Mouse (Mus musculus): ENCODE results near the gene Tspan9. TPM values are rescaled to one million over a fixed set of nuclear protein-coding genes. Genes with fewer than 3 reads are reported as not detected.

Tspan9 gene
- polyA plus RNA-seq, 1 experiment from 2014 or later = 62.6 TPM

- Histone ChIP-seq H3K9ac (ENCODE audit: low read depth, low read length) (no peak overlapping the region), H3K4me3 (ENCODE audit: low read length) (no peak overlapping the region), H3K4me2 (ENCODE audit: low read length) (no peak overlapping the region), H3K9me3 (ENCODE audit: control insufficient read depth, low read length) (no peaks in the 10 kb centered on the region), H3K4me1 (ENCODE audit: control insufficient read depth, insufficient read depth, low read depth, low read length) (peaks cover 3% of the 10 kb centered on the region), H3K36me3 (ENCODE audit: control insufficient read depth, insufficient read depth, low read length) (no peaks in the 10 kb centered on the region), H3K27me3 (replicated peaks; ENCODE audit: control insufficient read depth, insufficient read depth, low read length) (no peaks in the 10 kb centered on the region), H3K27ac (ENCODE audit: low read depth, low read length) (no peak overlapping the region)
- WGBS = 79% methylated on average over 21 of the region's 21 CpGs
- ATAC-seq = no peak
These were observed 67.0 kb downstream of the Tspan9 start for GRCm38 (mm10) chr6:128076104-128077020.

GRCm38 (mm10) chr6:128075453-128076003 is 67.9 kb downstream of the Tspan9 start:
- no peak overlapping the region for H3K9ac ChIP-seq (ENCODE audit: low read depth, low read length)
- no peaks in the 10 kb centered on the region for H3K27me3 ChIP-seq (replicated peaks; ENCODE audit: control insufficient read depth, insufficient read depth, low read length)
- H3K27ac ChIP-seq (ENCODE audit: low read depth, low read length) = no peak overlapping the region
- H3K4me2 ChIP-seq (ENCODE audit: low read length) = no peak overlapping the region
- H3K4me1 ChIP-seq (ENCODE audit: control insufficient read depth, insufficient read depth, low read depth, low read length) = peaks cover 10% of the 10 kb centered on the region
- no peaks in the 10 kb centered on the region for H3K36me3 ChIP-seq (ENCODE audit: control insufficient read depth, insufficient read depth, low read length)
- WGBS = 58% methylated on average over 5 of the region's 5 CpGs
- no peak for ATAC-seq
- no peaks in the 10 kb centered on the region for H3K9me3 ChIP-seq (ENCODE audit: control insufficient read depth, low read length)
- H3K4me3 ChIP-seq (ENCODE audit: low read length) = no peak overlapping the region

DNA sequence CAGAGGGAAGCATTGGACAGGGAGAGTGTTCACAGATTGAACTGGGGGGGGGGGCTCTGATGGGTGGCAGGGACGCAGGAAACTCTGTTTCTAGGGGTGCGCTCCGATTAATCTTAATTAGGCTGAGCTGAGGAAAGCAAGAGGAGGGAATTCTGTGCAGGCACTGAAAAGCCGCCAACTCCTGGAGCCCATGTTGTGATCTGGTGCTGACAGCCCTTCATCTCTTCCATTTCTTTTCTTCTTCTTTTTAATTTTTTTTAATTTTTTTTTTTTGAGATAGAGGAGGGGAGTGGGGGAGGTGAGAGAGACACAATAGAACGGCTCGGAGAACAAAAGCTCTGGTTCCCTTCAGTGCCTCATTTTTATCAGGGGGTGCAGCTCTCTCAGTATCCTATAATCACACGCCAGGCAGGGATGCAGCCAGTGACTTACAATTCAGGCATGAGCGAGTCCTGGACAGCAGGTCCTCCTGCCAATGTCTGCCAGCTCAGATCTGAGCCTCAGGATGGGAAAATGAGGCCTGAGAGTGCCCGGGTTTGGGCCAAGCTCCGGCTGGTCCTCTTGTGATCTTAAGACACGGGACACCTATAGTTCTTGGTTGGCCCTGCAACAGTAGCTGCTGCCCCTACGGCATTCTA is 72.4 kb downstream of the Tspan9 start:
- Histone ChIP-seq H3K9ac (ENCODE audit: low read depth, low read length) (no peak overlapping the region; the same call in 1 of the 2 replicates), H3K9me3 (ENCODE audit: control insufficient read depth, low read length) (no peaks in the 10 kb centered on the region), H3K4me3 (ENCODE audit: low read length) (no peak overlapping the region), H3K27me3 (replicated peaks; ENCODE audit: control insufficient read depth, insufficient read depth, low read length) (no peaks in the 10 kb centered on the region), H3K27ac (ENCODE audit: low read depth, low read length) (peak overlapping the region; percentile 61; the same call in 1 of the 2 replicates), H3K36me3 (ENCODE audit: control insufficient read depth, insufficient read depth, low read length) (no peaks in the 10 kb centered on the region), H3K4me2 (ENCODE audit: low read length) (no peak overlapping the region), H3K4me1 (ENCODE audit: control insufficient read depth, insufficient read depth, low read depth, low read length) (peaks cover 22% of the 10 kb centered on the region)
- 54% methylated on average over 12 of the region's 12 CpGs for WGBS
- no peak for ATAC-seq

- Histone ChIP-seq H3K27ac (ENCODE audit: low read depth, low read length) (peak overlapping the region; percentile 61), H3K9ac (ENCODE audit: low read depth, low read length) (no peak overlapping the region; the same call in 1 of the 2 replicates), H3K9me3 (ENCODE audit: control insufficient read depth, low read length) (no peaks in the 10 kb centered on the region), H3K4me1 (ENCODE audit: control insufficient read depth, insufficient read depth, low read depth, low read length) (peaks cover 29% of the 10 kb centered on the region), H3K4me3 (ENCODE audit: low read length) (no peak overlapping the region), H3K36me3 (ENCODE audit: control insufficient read depth, insufficient read depth, low read length) (no peaks in the 10 kb centered on the region), H3K4me2 (ENCODE audit: low read length) (no peak overlapping the region; the same call in 1 of the 2 replicates), H3K27me3 (replicated peaks; ENCODE audit: control insufficient read depth, insufficient read depth, low read length) (no peaks in the 10 kb centered on the region)
- 62% methylated on average over 19 of the region's 19 CpGs for WGBS
- ATAC-seq = peak; percentile 57
These were observed 73.1 kb downstream of the Tspan9 start for GRCm38 (mm10) chr6:128070072-128070872.

DNA sequence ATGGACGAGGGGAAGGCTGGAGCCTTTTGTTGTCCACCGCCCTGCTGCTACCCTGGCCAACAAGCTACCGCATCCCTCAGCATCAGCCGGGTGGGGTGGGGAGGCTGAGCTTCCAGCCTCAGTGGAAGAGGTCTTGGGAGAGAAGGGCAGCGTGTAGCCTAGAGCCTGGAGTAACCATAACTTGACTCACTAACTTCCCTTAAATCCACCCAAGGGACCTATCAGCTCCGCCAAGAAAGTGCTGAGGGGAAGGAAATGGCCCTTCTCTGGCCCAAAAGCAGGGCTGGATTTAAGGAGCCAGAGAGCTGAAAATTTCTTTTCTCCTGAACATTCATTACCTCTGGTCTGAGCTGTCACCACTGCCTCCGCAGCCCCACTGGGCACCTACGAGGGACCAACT is 75.2 kb downstream of the Tspan9 start:
- peaks cover 30% of the 10 kb centered on the region for H3K4me1 ChIP-seq (ENCODE audit: control insufficient read depth, insufficient read depth, low read depth, low read length)
- WGBS = 87% methylated on average over 8 of the region's 8 CpGs
- H3K4me2 ChIP-seq (ENCODE audit: low read length) = no peak overlapping the region
- no peak overlapping the region for H3K4me3 ChIP-seq (ENCODE audit: low read length)
- no peaks in the 10 kb centered on the region for H3K9me3 ChIP-seq (ENCODE audit: control insufficient read depth, low read length)
- ATAC-seq = no peak
- H3K27ac ChIP-seq (ENCODE audit: low read depth, low read length) = no peak overlapping the region
- H3K9ac ChIP-seq (ENCODE audit: low read depth, low read length) = no peak overlapping the region
- H3K36me3 ChIP-seq (ENCODE audit: control insufficient read depth, insufficient read depth, low read length) = no peaks in the 10 kb centered on the region
- H3K27me3 ChIP-seq (replicated peaks; ENCODE audit: control insufficient read depth, insufficient read depth, low read length) = no peaks in the 10 kb centered on the region

- ATAC-seq = 0 out of 2 replicates have a peak, but pooled peaks have one; percentile 9
- Histone ChIP-seq H3K27ac (ENCODE audit: low read depth, low read length) (no peak overlapping the region), H3K36me3 (ENCODE audit: control insufficient read depth, insufficient read depth, low read length) (no peaks in the 10 kb centered on the region), H3K4me3 (ENCODE audit: low read length) (no peak overlapping the region), H3K4me2 (ENCODE audit: low read length) (no peak overlapping the region), H3K27me3 (replicated peaks; ENCODE audit: control insufficient read depth, insufficient read depth, low read length) (no peaks in the 10 kb centered on the region), H3K4me1 (ENCODE audit: control insufficient read depth, insufficient read depth, low read depth, low read length) (peaks cover 25% of the 10 kb centered on the region), H3K9me3 (ENCODE audit: control insufficient read depth, low read length) (peaks cover 2% of the 10 kb centered on the region; the same call in 1 of the 2 replicates), H3K9ac (ENCODE audit: low read depth, low read length) (no peak overlapping the region)
- WGBS = 37% methylated on average over 7 of the region's 7 CpGs
These were observed 77.4 kb downstream of the Tspan9 start for GRCm38 (mm10) chr6:128065982-128066381.

- Histone ChIP-seq H3K4me1 (ENCODE audit: control insufficient read depth, insufficient read depth, low read depth, low read length) (peaks cover 20% of the 10 kb centered on the region), H3K27me3 (replicated peaks; ENCODE audit: control insufficient read depth, insufficient read depth, low read length) (no peaks in the 10 kb centered on the region), H3K9ac (ENCODE audit: low read depth, low read length) (no peak overlapping the region), H3K36me3 (ENCODE audit: control insufficient read depth, insufficient read depth, low read length) (no peaks in the 10 kb centered on the region), H3K4me2 (ENCODE audit: low read length) (no peak overlapping the region), H3K9me3 (ENCODE audit: control insufficient read depth, low read length) (peaks cover 2% of the 10 kb centered on the region; the same call in 1 of the 2 replicates), H3K27ac (ENCODE audit: low read depth, low read length) (no peak overlapping the region), H3K4me3 (ENCODE audit: low read length) (no peak overlapping the region)
- 86% methylated on average over 1 of the region's 1 CpGs for WGBS
- no peak for ATAC-seq
These were observed 79.9 kb downstream of the Tspan9 start for GRCm38 (mm10) chr6:128063501-128063900.

GRCm38 (mm10) chr6:128062784-128063183 is 80.6 kb downstream of the Tspan9 start:
- H3K4me3 ChIP-seq (ENCODE audit: low read length) = no peak overlapping the region
- no peak overlapping the region for H3K9ac ChIP-seq (ENCODE audit: low read depth, low read length)
- ATAC-seq = no peak
- H3K9me3 ChIP-seq (ENCODE audit: control insufficient read depth, low read length) = peaks cover 2% of the 10 kb centered on the region; the same call in 1 of the 2 replicates
- no peak overlapping the region for H3K27ac ChIP-seq (ENCODE audit: low read depth, low read length)
- 92% methylated on average over 6 of the region's 6 CpGs for WGBS
- no peaks in the 10 kb centered on the region for H3K36me3 ChIP-seq (ENCODE audit: control insufficient read depth, insufficient read depth, low read length)
- no peaks in the 10 kb centered on the region for H3K27me3 ChIP-seq (replicated peaks; ENCODE audit: control insufficient read depth, insufficient read depth, low read length)
- no peak overlapping the region for H3K4me2 ChIP-seq (ENCODE audit: low read length)
- peaks cover 27% of the 10 kb centered on the region for H3K4me1 ChIP-seq (ENCODE audit: control insufficient read depth, insufficient read depth, low read depth, low read length)
